Mouse (Mus musculus) midbrain, embryonic 11.5 days (tissue): ENCODE results near the gene Ldha. TPM values are rescaled to one million over a fixed set of nuclear protein-coding genes. Genes with fewer than 3 reads are reported as not detected.

ENCODE experiments used
- ATAC-seq: fragments of 200-750 bp; cut with Nextera tagmentation; 2 replicates; pipeline ENCODE4 v1.8.0; 2017; ENCODE audit warnings: moderate TSS enrichment, moderate library complexity; ENCODE audit not compliant: low FRiP score
- DNase-seq: peaks from one replicate; pipeline ENCODE4 v3.0.0; 2015; ENCODE audit warnings: low spot score; ENCODE audit errors: missing footprints
- H3K27ac ChIP-seq: fragments of 300-500 bp; sonication (generic); 2 replicates; pipeline ENCODE4 v1.5.1; 2014; ENCODE audit warnings: low read depth, low read length
- H3K27me3 ChIP-seq: fragments of 300-500 bp; sonication (generic); 2 replicates; pipeline ENCODE4 v1.6.1; 2014; ENCODE audit warnings: mild to moderate bottlenecking, low read length, moderate library complexity, mixed read lengths; ENCODE audit not compliant: control insufficient read depth, insufficient read depth
- H3K36me3 ChIP-seq: fragments of 300-500 bp; sonication (generic); 2 replicates; pipeline ENCODE4 v1.6.1; 2014; ENCODE audit warnings: mild to moderate bottlenecking, low read length, moderate library complexity, mixed read lengths; ENCODE audit not compliant: control insufficient read depth, insufficient read depth
- H3K4me1 ChIP-seq: fragments of 300-500 bp; sonication (generic); 2 replicates; pipeline ENCODE4 v1.6.1; 2014; ENCODE audit warnings: low read length; ENCODE audit not compliant: control insufficient read depth, insufficient read depth
- H3K4me2 ChIP-seq: fragments of 300-500 bp; sonication (generic); 2 replicates; pipeline ENCODE4 v1.6.1; 2014; ENCODE audit warnings: mild to moderate bottlenecking, moderate library complexity
- H3K4me3 ChIP-seq: fragments of 300-500 bp; sonication (generic); 2 replicates; pipeline ENCODE4 v1.5.1; 2014; ENCODE audit warnings: low read depth, low read length
- H3K9ac ChIP-seq: fragments of 300-500 bp; sonication (generic); 2 replicates; pipeline ENCODE4 v1.6.1; 2014; ENCODE audit warnings: low read length
- H3K9me3 ChIP-seq: fragments of 300-500 bp; sonication (generic); 2 replicates; pipeline ENCODE4 v1.6.1; 2016; ENCODE audit warnings: low read length; ENCODE audit not compliant: control insufficient read depth
- WGBS: fragments of 180-500 bp; shearing (Covaris S2); extraction: QIAGEN DNeasy Blood & Tissue Kit; methylation state at CpG from one replicate; pipeline ENCODE4 v1.1.7; 2014; 5-methylcytosine and 5-hydroxymethylcytosine counted together
- polyA plus RNA-seq: library from polyadenylated mRNA; unstranded; fragments of >200 nt; fragmentation: Nextera tagmentation; extraction: Ambion mirVana; gene quantifications from 2 replicates; pipeline ENCODE4 v1.2.1, GENCODE M21; 2014

Gene Ldha
- polyA plus RNA-seq, 1 experiment from 2014 or later = 1,542 TPM

DNA sequence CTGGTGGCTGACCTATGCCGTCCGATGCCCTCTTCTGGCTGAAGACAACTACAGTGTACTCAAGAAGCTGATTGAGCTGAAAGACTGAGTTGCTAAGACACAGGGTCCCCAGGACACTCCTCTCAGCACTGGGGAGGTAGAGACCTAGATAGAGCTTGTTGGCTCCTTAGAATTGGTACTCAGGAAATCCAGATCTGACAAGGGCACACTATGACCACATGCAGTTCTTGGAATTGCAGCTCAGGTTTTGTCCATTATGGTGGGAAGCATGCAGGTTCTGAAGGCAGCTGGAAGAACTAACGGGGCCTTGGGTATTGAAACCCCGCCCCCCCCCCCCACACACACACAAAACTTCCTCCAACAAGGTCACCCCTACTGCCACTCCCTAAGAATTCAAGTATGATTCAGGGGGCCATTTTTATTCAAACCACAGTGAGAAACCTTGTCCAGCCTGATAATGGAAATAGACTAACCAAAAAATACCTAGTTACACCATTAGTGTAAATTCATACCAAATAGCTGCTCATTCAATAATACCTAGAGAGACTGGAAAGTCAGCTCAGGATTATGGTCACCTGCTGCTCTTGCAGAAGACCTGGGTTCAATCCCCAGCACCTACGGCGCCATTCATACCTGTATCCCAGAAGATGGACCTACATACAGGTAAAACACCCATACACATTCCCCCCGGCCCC is 14.7 kb downstream of the Ldha start:
- no peaks in the 10 kb centered on the region for H3K9me3 ChIP-seq
- WGBS = 69% methylated on average over 7 of the region's 7 CpGs
- H3K9ac ChIP-seq = no peak overlapping the region
- H3K27ac ChIP-seq = no peak overlapping the region
- ATAC-seq = no peak
- peaks cover 21% of the 10 kb centered on the region for H3K36me3 ChIP-seq
- no peak overlapping the region for H3K4me3 ChIP-seq
- DNase-seq = no peak
- H3K4me1 ChIP-seq = no peaks in the 10 kb centered on the region
- no peak overlapping the region for H3K4me2 ChIP-seq
- H3K27me3 ChIP-seq = no peaks in the 10 kb centered on the region

DNA sequence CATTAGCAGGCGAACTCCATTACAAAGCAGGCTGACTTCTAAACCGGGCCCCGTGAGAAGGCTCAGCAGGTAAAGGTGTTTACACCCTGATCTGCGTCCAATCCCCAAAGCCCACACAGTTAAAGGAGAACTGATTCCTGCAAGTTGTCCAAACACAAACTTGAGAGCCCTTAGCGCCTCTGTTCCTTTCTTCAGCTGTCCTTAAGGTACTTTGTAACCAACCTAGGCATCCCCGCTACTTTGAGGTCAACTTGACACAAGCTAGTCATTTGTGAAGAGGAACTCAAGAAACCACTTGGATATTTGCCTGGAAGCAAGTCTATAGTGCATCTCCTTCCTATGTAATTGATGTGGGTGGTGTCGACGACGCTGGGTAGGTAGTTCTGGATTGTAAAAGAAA is 16.2 kb downstream of the Ldha start:
- no peaks in the 10 kb centered on the region for H3K4me1 ChIP-seq
- no peaks in the 10 kb centered on the region for H3K9me3 ChIP-seq
- ATAC-seq (no peak), DNase-seq (no peak)
- H3K27me3 ChIP-seq = no peaks in the 10 kb centered on the region
- no peak overlapping the region for H3K9ac ChIP-seq
- H3K4me2 ChIP-seq = no peak overlapping the region
- H3K36me3 ChIP-seq = peaks cover 16% of the 10 kb centered on the region
- 78% methylated on average over 9 of the region's 9 CpGs for WGBS
- H3K27ac ChIP-seq = no peak overlapping the region
- H3K4me3 ChIP-seq = no peak overlapping the region

DNA sequence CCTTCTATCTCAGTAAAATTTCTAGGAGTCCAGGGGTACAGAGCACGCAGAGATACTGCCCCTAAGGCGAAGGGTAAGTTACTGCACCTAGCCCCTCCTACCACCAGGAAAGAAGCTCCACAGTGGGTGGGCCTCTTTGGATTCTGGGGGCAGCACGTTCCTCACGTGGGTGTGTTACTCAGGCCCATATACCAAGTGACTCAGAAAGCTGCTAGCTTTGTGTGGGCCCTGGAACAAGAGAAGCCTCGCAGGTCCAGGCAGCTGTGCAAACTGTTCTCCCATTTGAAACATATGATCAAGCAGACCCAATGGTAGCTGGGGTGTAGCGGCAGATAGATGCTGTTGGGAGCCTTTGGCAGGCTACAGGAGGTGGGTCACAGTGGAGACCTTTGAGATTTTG is 17.8 kb downstream of the Ldha start:
- H3K9ac ChIP-seq = no peak overlapping the region
- no peak overlapping the region for H3K4me3 ChIP-seq
- no peak overlapping the region for H3K4me2 ChIP-seq
- H3K36me3 ChIP-seq = peaks cover 10% of the 10 kb centered on the region
- DNase-seq (no peak), ATAC-seq (no peak)
- WGBS = 69% methylated on average over 6 of the region's 6 CpGs
- H3K27ac ChIP-seq = no peak overlapping the region
- H3K9me3 ChIP-seq = no peaks in the 10 kb centered on the region
- H3K27me3 ChIP-seq = no peaks in the 10 kb centered on the region
- no peaks in the 10 kb centered on the region for H3K4me1 ChIP-seq

DNA sequence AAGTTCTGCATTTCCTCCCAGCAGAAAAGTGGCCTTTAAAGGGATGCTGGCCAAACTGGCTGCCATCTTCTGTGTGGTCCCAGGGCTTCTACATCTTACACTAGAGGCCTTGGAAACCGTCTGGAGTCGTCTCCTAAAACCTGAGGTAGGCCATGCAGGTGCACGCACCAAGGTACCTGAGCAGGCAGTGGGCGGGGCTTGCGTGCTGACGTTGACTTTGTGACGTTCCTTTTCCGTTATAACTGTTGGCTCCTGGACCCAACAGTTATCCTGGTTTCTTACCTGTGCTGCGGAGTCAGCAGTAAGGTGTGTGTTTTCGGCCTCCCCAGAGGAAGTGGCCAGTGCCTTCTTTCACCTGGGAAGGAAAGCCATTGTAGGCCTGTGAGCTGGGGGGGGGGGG is 19.7 kb downstream of the Ldha start, which contains the start of gene Ldhc:
Gene Ldhc (plus strand): TSS at position 208 of the 400 bp plus-strand sequence.
- no peaks in the 10 kb centered on the region for H3K9me3 ChIP-seq
- WGBS = 36% methylated on average over 10 of the region's 10 CpGs
- no peak within 1 kb of the TSS for H3K4me3 ChIP-seq
- H3K9ac ChIP-seq = no peak within 1 kb of the TSS
- DNase-seq (no peak), ATAC-seq (no peak)
- no peak within 1 kb of the TSS for H3K27ac ChIP-seq
- no peaks in the 10 kb centered on the region for H3K27me3 ChIP-seq
- no peaks in the 10 kb centered on the region for H3K4me1 ChIP-seq
- peaks cover 3% of the 10 kb centered on the region; the same call in 1 of the 2 replicates for H3K36me3 ChIP-seq
- no peak within 1 kb of the TSS for H3K4me2 ChIP-seq

DNA sequence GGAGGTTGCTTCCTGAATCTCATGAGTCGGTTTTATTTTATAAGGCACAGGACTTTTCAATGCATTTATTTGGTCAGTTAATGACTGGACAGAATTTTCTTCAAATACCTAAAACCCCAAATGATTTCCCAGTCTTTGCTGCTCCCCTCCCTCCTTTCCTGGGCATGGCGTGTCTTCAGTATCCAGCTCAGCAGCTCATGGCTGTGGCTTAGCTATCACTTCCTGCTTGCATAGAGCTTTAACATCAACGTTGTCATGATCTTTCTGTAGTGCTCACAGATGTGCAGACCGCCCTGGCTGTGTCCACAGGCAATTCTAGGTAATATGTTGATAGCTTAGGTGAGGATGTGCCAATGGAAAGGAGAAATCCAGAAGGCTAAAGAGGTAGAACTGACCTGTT is 30.7 kb downstream of the Ldha start:
- no peak overlapping the region for H3K27ac ChIP-seq
- no peak for DNase-seq
- ATAC-seq = no peak
- no peaks in the 10 kb centered on the region for H3K36me3 ChIP-seq
- no peak overlapping the region for H3K4me3 ChIP-seq
- H3K9ac ChIP-seq = no peak overlapping the region
- H3K4me1 ChIP-seq = no peaks in the 10 kb centered on the region
- no peak overlapping the region for H3K4me2 ChIP-seq
- H3K9me3 ChIP-seq = no peaks in the 10 kb centered on the region
- no peaks in the 10 kb centered on the region for H3K27me3 ChIP-seq
- 78% methylated on average over 4 of the region's 4 CpGs for WGBS

DNA sequence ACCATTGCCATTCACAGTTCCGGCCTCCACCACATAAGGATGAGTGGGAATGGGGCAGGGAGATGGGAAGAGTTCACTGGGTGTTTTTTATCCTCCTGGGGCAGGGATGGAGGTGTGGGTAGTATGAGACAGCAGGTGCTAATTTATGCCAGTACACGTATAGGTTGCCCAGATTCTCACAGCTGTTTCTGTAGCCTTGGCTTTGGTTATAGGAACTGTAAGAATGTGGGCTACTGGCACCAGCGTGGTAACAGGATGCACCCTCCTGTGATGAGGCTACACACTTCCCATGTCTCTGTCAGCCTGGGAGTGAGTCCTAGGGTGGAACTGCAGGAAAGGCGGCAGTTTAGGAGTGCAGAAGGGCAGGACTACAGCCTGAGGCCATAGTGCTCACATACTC is 35.6 kb downstream of the Ldha start:
- Histone ChIP-seq H3K9me3 (no peaks in the 10 kb centered on the region), H3K27me3 (no peaks in the 10 kb centered on the region), H3K36me3 (no peaks in the 10 kb centered on the region), H3K27ac (no peak overlapping the region), H3K4me2 (no peak overlapping the region), H3K9ac (no peak overlapping the region), H3K4me3 (no peak overlapping the region), H3K4me1 (no peaks in the 10 kb centered on the region)
- DNase-seq (no peak), ATAC-seq (no peak)
- 68% methylated on average over 4 of the region's 4 CpGs for WGBS

DNA sequence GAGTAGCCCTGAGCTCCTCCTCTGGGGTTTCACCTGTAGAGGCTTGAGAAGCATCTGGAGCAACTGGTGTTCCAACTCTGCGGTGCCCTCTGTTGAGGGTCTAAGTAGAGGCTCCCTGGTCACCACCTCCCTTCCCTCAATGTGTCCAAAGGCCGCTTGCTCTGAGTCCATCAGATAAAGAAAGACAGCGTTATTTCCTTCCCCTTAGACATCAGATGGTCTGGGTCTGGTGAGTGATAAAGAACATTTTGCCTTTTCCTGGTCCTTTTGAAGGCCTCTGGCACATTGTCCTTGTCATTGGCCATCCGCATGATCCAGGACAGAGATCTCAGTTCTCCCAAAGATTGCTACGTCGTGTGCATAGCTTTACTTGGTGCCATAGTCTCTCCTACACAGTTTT is 36.0 kb downstream of the Ldha start:
- DNase-seq = no peak

DNA sequence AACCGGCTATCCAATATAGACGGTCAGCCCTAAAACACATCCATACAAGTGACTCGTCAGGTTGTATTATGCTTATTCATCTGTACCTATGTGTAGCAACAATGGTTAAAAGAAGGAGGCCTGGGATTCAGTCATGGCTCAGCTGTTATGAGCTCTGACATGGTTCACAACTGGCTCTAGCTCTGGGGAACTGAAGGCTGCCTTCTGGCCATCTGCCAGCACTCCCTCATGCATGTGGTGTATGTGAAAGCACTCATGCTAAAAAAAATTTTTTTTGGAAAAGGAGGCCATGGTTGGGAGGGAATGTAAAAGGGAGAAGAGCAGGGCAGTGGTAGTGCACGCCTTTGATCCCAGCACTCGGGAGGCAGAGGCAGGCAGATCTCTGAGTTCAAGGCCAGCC is 38.6 kb downstream of the Ldha start:
- no peak overlapping the region for H3K4me3 ChIP-seq
- H3K4me2 ChIP-seq = no peak overlapping the region
- H3K36me3 ChIP-seq = no peaks in the 10 kb centered on the region
- DNase-seq (no peak), ATAC-seq (no peak)
- no peaks in the 10 kb centered on the region for H3K4me1 ChIP-seq
- no peaks in the 10 kb centered on the region for H3K9me3 ChIP-seq
- no peak overlapping the region for H3K27ac ChIP-seq
- H3K9ac ChIP-seq = no peak overlapping the region
- WGBS = 94% methylated on average over 5 of the region's 5 CpGs
- H3K27me3 ChIP-seq = no peaks in the 10 kb centered on the region

More for the DNA sequence above, 36.0 kb downstream of the Ldha start:
- Histone ChIP-seq H3K4me1 (no peaks in the 10 kb centered on the region), H3K4me3 (no peak overlapping the region), H3K27me3 (no peaks in the 10 kb centered on the region), H3K9me3 (no peaks in the 10 kb centered on the region), H3K9ac (no peak overlapping the region), H3K27ac (no peak overlapping the region), H3K4me2 (no peak overlapping the region), H3K36me3 (no peaks in the 10 kb centered on the region)
- WGBS = 85% methylated on average over 6 of the region's 6 CpGs
- no peak for ATAC-seq

DNA sequence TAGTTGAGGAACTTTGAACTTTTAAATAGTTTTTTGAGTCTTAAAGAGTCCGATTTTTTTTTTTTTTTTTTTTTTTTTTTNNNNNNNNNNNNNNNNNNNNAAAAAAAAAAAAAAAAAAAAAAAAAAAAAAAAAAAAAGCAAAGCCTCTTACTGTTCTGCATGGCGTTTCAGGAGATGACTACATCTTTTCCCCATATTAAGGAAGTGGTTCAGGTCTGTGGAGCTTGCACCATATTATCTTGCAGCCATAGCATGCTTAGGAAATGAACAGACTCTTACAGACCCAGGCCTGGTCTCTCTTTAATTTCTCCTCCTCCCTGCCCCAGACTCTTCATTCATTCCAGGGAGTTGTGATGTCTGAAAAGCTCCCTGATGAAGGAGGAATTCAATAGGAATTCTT is 39.7 kb downstream of the Ldha start:
- ATAC-seq (no peak), DNase-seq (no peak)
- Histone ChIP-seq H3K27me3 (no peaks in the 10 kb centered on the region), H3K4me3 (no peak overlapping the region), H3K4me2 (no peak overlapping the region), H3K9me3 (no peaks in the 10 kb centered on the region), H3K4me1 (no peaks in the 10 kb centered on the region), H3K9ac (no peak overlapping the region), H3K27ac (no peak overlapping the region), H3K36me3 (no peaks in the 10 kb centered on the region)
- WGBS = 98% methylated on average over 2 of the region's 2 CpGs
